Mouse (Mus musculus) limb, embryonic 14.5 days (tissue): ENCODE results near the gene Rab37. TPM values are rescaled to one million over a fixed set of nuclear protein-coding genes. Genes with fewer than 3 reads are reported as not detected.

Experiments used
- ATAC-seq: fragments of 200-750 bp; cut with Nextera tagmentation; 2 replicates; pipeline ENCODE4 v1.8.0; 2017; ENCODE audit warnings: low read depth, moderate number of reproducible peaks, moderate TSS enrichment; ENCODE audit not compliant: low FRiP score
- DNase-seq: peaks from one replicate; pipeline ENCODE4 v3.0.0-alpha.2; 2015; ENCODE audit warnings: low spot score
- H3K27ac ChIP-seq: fragments of 300-500 bp; sonication (generic); replicated peaks from 2 replicates; pipeline ENCODE4 v1.5.1; 2014; ENCODE audit warnings: low read depth, mild to moderate bottlenecking, low read length, moderate library complexity, mixed read lengths
- H3K27me3 ChIP-seq: fragments of 300-500 bp; sonication (generic); 2 replicates; pipeline ENCODE4 v1.6.1; 2014; ENCODE audit warnings: low read length, mixed read lengths; ENCODE audit not compliant: control insufficient read depth, insufficient read depth
- H3K36me3 ChIP-seq: fragments of 300-500 bp; sonication (generic); 2 replicates; pipeline ENCODE4 v1.6.1; 2014; ENCODE audit warnings: mild to moderate bottlenecking, low read length, moderate library complexity, mixed read lengths; ENCODE audit not compliant: control insufficient read depth, insufficient read depth
- H3K4me1 ChIP-seq: fragments of 300-500 bp; sonication (generic); 2 replicates; pipeline ENCODE4 v1.6.1; 2014; ENCODE audit warnings: antibody characterized with exemption, low read length, mixed read lengths; ENCODE audit not compliant: control insufficient read depth, insufficient read depth
- H3K4me2 ChIP-seq: fragments of 300-500 bp; sonication (generic); replicated peaks from 2 replicates; pipeline ENCODE4 v1.6.1; 2014; ENCODE audit warnings: low read depth, mild to moderate bottlenecking, low read length, moderate library complexity; ENCODE audit not compliant: severe bottlenecking
- H3K4me3 ChIP-seq: fragments of 300-500 bp; sonication (generic); replicated peaks from 2 replicates; pipeline ENCODE4 v1.5.1; 2014; ENCODE audit warnings: low read length
- H3K9ac ChIP-seq: fragments of 300-500 bp; sonication (generic); 2 replicates; pipeline ENCODE4 v1.6.1; 2014; ENCODE audit warnings: mild to moderate bottlenecking, low read depth, low read length, moderate library complexity; ENCODE audit not compliant: severe bottlenecking
- H3K9me3 ChIP-seq: fragments of 300-500 bp; sonication (generic); 2 replicates; pipeline ENCODE4 v1.6.1; 2016; ENCODE audit warnings: low read length; ENCODE audit not compliant: control insufficient read depth
- POLR2A ChIP-seq: fragments of 200-500 bp; IDR thresholded peaks from 2 replicates; pipeline ENCODE4 v1.8.0; 2012; ENCODE audit warnings: inconsistent platforms, mild to moderate bottlenecking, moderate library complexity, borderline replicate concordance; ENCODE audit not compliant: insufficient read depth, insufficient read length; ENCODE audit errors: extremely low read depth
- WGBS: fragments of 180-500 bp; shearing (Covaris S2); extraction: QIAGEN DNeasy Blood & Tissue Kit; methylation state at CpG from one replicate; pipeline ENCODE4 v1.1.7; 2014; 5-methylcytosine and 5-hydroxymethylcytosine counted together
- polyA plus RNA-seq, 2 experiments: library from polyadenylated mRNA; depleted of rRNA in 1 of 2; stranded (reverse) in 1 of 2; unstranded in 1 of 2; fragments of >200 nt; fragmentation: Nextera tagmentation in 1 of 2; extraction: Ambion mirVana in 1 of 2; gene quantifications; 2 replicates each; pipeline versions ENCODE4 v1.2.1 to v1.2.3; 2012 to 2014

The Rab37 gene
- polyA plus RNA-seq, 2 experiments, result 1.5 TPM

GRCm38 (mm10) chr11:115189304-115189703 lies 98.1 kb downstream of the Rab37 start:
- peaks cover 10% of the 10 kb centered on the region; the same call in 1 of the 2 replicates for H3K4me1 ChIP-seq
- no peak for DNase-seq
- no peak overlapping the region for H3K27ac ChIP-seq
- TF ChIP-seq POLR2A, result no peak
- no peaks in the 10 kb centered on the region for H3K27me3 ChIP-seq
- H3K4me2 ChIP-seq, result no peak overlapping the region
- no peak for ATAC-seq
- no peaks in the 10 kb centered on the region for H3K9me3 ChIP-seq
- 90% methylated on average over 6 of the region's 6 CpGs for WGBS
- no peak overlapping the region for H3K9ac ChIP-seq
- H3K4me3 ChIP-seq, result no peak overlapping the region
- H3K36me3 ChIP-seq, result no peaks in the 10 kb centered on the region

GRCm38 (mm10) chr11:115192180-115192579 lies 100.9 kb downstream of the Rab37 start:
- Histone ChIP-seq H3K27ac (no peak overlapping the region), H3K27me3 (no peaks in the 10 kb centered on the region), H3K36me3 (peaks cover 2% of the 10 kb centered on the region; the same call in 1 of the 2 replicates), H3K9ac (no peak overlapping the region), H3K4me1 (peaks cover 5% of the 10 kb centered on the region; the same call in 1 of the 2 replicates), H3K9me3 (no peaks in the 10 kb centered on the region), H3K4me3 (no peak overlapping the region), H3K4me2 (no peak overlapping the region)
- no peak for TF ChIP-seq POLR2A
- ATAC-seq (no peak), DNase-seq (no peak)
- WGBS, result 61% methylated on average over 9 of the region's 9 CpGs

- Histone ChIP-seq H3K4me3 (no peak overlapping the region), H3K27ac (no peak overlapping the region), H3K36me3 (peaks cover 12% of the 10 kb centered on the region), H3K4me2 (no peak overlapping the region), H3K9ac (no peak overlapping the region), H3K4me1 (no peaks in the 10 kb centered on the region), H3K27me3 (no peaks in the 10 kb centered on the region), H3K9me3 (no peaks in the 10 kb centered on the region)
- ATAC-seq, result no peak
- 86% methylated on average over 6 of the region's 6 CpGs for WGBS
- DNase-seq, result no peak
- TF ChIP-seq POLR2A, result no peak
These were observed 103.5 kb downstream of the Rab37 start for GRCm38 (mm10) chr11:115194693-115195092.

GRCm38 (mm10) chr11:115195933-115196332 lies 104.7 kb downstream of the Rab37 start:
- Histone ChIP-seq H3K4me2 (no peak overlapping the region), H3K27ac (no peak overlapping the region), H3K9me3 (no peaks in the 10 kb centered on the region), H3K27me3 (no peaks in the 10 kb centered on the region), H3K36me3 (peaks cover 14% of the 10 kb centered on the region), H3K4me1 (no peaks in the 10 kb centered on the region), H3K9ac (no peak overlapping the region), H3K4me3 (no peak overlapping the region)
- WGBS, result 88% methylated on average over 5 of the region's 5 CpGs
- no peak for DNase-seq
- no peak for ATAC-seq
- TF ChIP-seq POLR2A, result no peak

- DNase-seq (no peak), ATAC-seq (no peak)
- Histone ChIP-seq H3K27me3 (no peaks in the 10 kb centered on the region), H3K4me2 (no peak overlapping the region), H3K4me3 (no peak overlapping the region), H3K36me3 (peaks cover 18% of the 10 kb centered on the region), H3K4me1 (no peaks in the 10 kb centered on the region), H3K9me3 (no peaks in the 10 kb centered on the region), H3K9ac (no peak overlapping the region), H3K27ac (no peak overlapping the region)
- TF ChIP-seq POLR2A, result no peak
- WGBS, result 80% methylated on average over 8 of the region's 8 CpGs
These were observed 106.3 kb downstream of the Rab37 start for GRCm38 (mm10) chr11:115197558-115197957.

- H3K9me3 ChIP-seq, result no peaks in the 10 kb centered on the region
- H3K4me1 ChIP-seq, result no peaks in the 10 kb centered on the region
- no peak overlapping the region for H3K4me2 ChIP-seq
- H3K4me3 ChIP-seq, result no peak overlapping the region
- no peak overlapping the region for H3K9ac ChIP-seq
- H3K27ac ChIP-seq, result no peak overlapping the region
- DNase-seq (no peak), ATAC-seq (no peak)
- peaks cover 18% of the 10 kb centered on the region for H3K36me3 ChIP-seq
- TF ChIP-seq POLR2A, result no peak
- 48% methylated on average over 12 of the region's 12 CpGs for WGBS
- H3K27me3 ChIP-seq, result no peaks in the 10 kb centered on the region
These were observed 107.7 kb downstream of the Rab37 start for GRCm38 (mm10) chr11:115198932-115199384.
